Mouse (Mus musculus) bone marrow macrophage, adult 2 months (primary cell): ENCODE results near the gene Thada.

Source experiments
- CTCF ChIP-seq: IDR thresholded peaks from 2 replicates; pipeline ENCODE4 v1.5.1; 2012; ENCODE audit warnings: low read depth, mild to moderate bottlenecking, low read length, moderate library complexity
- POLR2A ChIP-seq: IDR thresholded peaks from 2 replicates; pipeline ENCODE4 v1.6.1; 2012; ENCODE audit warnings: mild to moderate bottlenecking, low read depth, low read length, borderline replicate concordance

GRCm38 (mm10) chr17:84431991-84432390, 34.0 kb downstream of the Thada start:
- TF ChIP-seq CTCF (no peak), POLR2A (no peak)
